Mouse (Mus musculus): ENCODE measurements around the gene Tagln. TPM values are rescaled to one million over a fixed set of nuclear protein-coding genes. Genes with fewer than 3 reads are reported as not detected.

Tagln gene
- 0.24 and 0.34 TPM in 2 replicates for polyA plus RNA-seq (2012)

GRCm38 (mm10) chr9:45935628-45936210 is at the start of gene Tagln:
Tagln (minus strand) TSS chr9:45936058.

GRCm38 (mm10) chr9:45955107-45955963 is 19.5 kb upstream of the Tagln start, which contains the start of gene Sidt2:
Sidt2 (minus strand) TSS chr9:45955258.

GRCm38 (mm10) chr9:45906355-45907077 is 29.3 kb downstream of the Tagln start, which contains the start of the genes Pcsk7 and Rnf214:
Pcsk7 (plus strand) TSS chr9:45906497.
Rnf214 (minus strand) TSS chr9:45906911.

Other genes starting within 250 kb of the Tagln start
- gene Cep164, start 107.4 kb downstream of the Tagln start, polyA plus RNA-seq (2012), result 60.4 and 71.0 TPM in 2 replicates
- gene Bace1, start 97.5 kb downstream of the Tagln start, polyA plus RNA-seq (2012), result 20.6 and 33.6 TPM in 2 replicates
- 10.4 and 12.6 TPM in 2 replicates for gene Pcsk7, start 29.6 kb downstream of the Tagln start, polyA plus RNA-seq (2012)
- gene Rnf214, start 29.1 kb downstream of the Tagln start, polyA plus RNA-seq (2012), result 13.4 and 14.2 TPM in 2 replicates
- 63.1 and 63.3 TPM in 2 replicates for gene Sidt2, start 19.2 kb upstream of the Tagln start, polyA plus RNA-seq (2012)
- gene Pafah1b2, start 76.6 kb upstream of the Tagln start, polyA plus RNA-seq (2012), result 93.9 and 102 TPM in 2 replicates
- 21.0 and 25.5 TPM in 2 replicates for gene Sik3, start 76.8 kb upstream of the Tagln start, polyA plus RNA-seq (2012)